Mouse (Mus musculus): ENCODE measurements around the gene Wnt4.

The Wnt4 gene

GRCm38 (mm10) chr4:137279346-137279745 is 2.1 kb downstream of the Wnt4 start:
- DNase-seq (ENCODE audit: low read depth, low spot score): peak; percentile 16

- DNase-seq (ENCODE audit: low read depth, low spot score): no peak
These were observed 4.0 kb downstream of the Wnt4 start for GRCm38 (mm10) chr4:137281273-137281672.

- DNase-seq (ENCODE audit: low read depth, low spot score): no peak
These were observed 4.8 kb downstream of the Wnt4 start for GRCm38 (mm10) chr4:137282122-137282521.

GRCm38 (mm10) chr4:137282584-137283406 is 5.5 kb downstream of the Wnt4 start:
- peak; percentile 22 for DNase-seq (ENCODE audit: low read depth, low spot score)

GRCm38 (mm10) chr4:137283407-137283732 is 6.1 kb downstream of the Wnt4 start:
- no peak for DNase-seq (ENCODE audit: low read depth, low spot score)

GRCm38 (mm10) chr4:137285876-137286661 is 8.8 kb downstream of the Wnt4 start:
- no peak for DNase-seq (ENCODE audit: low read depth, low spot score)

- DNase-seq (ENCODE audit: low read depth, low spot score): no peak
These were observed 9.3 kb downstream of the Wnt4 start for GRCm38 (mm10) chr4:137286662-137286953.

- no peak for DNase-seq (ENCODE audit: low read depth, low spot score)
These were observed 9.9 kb downstream of the Wnt4 start for GRCm38 (mm10) chr4:137287206-137287605.

- peak; percentile 29 for DNase-seq (ENCODE audit: low read depth, low spot score)
These were observed 10.5 kb downstream of the Wnt4 start for GRCm38 (mm10) chr4:137287818-137288217.

GRCm38 (mm10) chr4:137289701-137290100 is 12.4 kb downstream of the Wnt4 start:
- no peak for DNase-seq (ENCODE audit: low read depth, low spot score)

GRCm38 (mm10) chr4:137290250-137290649 is 13.0 kb downstream of the Wnt4 start:
- DNase-seq (ENCODE audit: low read depth, low spot score): no peak

GRCm38 (mm10) chr4:137292625-137293024 is 15.3 kb downstream of the Wnt4 start:
- no peak for DNase-seq (ENCODE audit: low read depth, low spot score)

GRCm38 (mm10) chr4:137294032-137294431 is 16.7 kb downstream of the Wnt4 start:
- no peak for DNase-seq (ENCODE audit: low read depth, low spot score)

- no peak for DNase-seq (ENCODE audit: low read depth, low spot score)
These were observed 17.2 kb downstream of the Wnt4 start for GRCm38 (mm10) chr4:137294474-137294873.

GRCm38 (mm10) chr4:137294951-137295350 is 17.7 kb downstream of the Wnt4 start:
- DNase-seq (ENCODE audit: low read depth, low spot score): no peak

- no peak for DNase-seq (ENCODE audit: low read depth, low spot score)
These were observed 20.3 kb downstream of the Wnt4 start for GRCm38 (mm10) chr4:137297611-137298010.

GRCm38 (mm10) chr4:137298406-137298805 is 21.1 kb downstream of the Wnt4 start:
- DNase-seq (ENCODE audit: low read depth, low spot score): no peak

GRCm38 (mm10) chr4:137300227-137300626 is 22.9 kb downstream of the Wnt4 start:
- no peak for DNase-seq (ENCODE audit: low read depth, low spot score)

GRCm38 (mm10) chr4:137301635-137302034 is 24.3 kb downstream of the Wnt4 start:
- DNase-seq (ENCODE audit: low read depth, low spot score): no peak

GRCm38 (mm10) chr4:137304106-137304505 is 26.8 kb downstream of the Wnt4 start:
- DNase-seq (ENCODE audit: low read depth, low spot score): no peak

GRCm38 (mm10) chr4:137305066-137305465 is 27.8 kb downstream of the Wnt4 start:
- DNase-seq (ENCODE audit: low read depth, low spot score): no peak

GRCm38 (mm10) chr4:137305831-137306576 is 28.7 kb downstream of the Wnt4 start:
- DNase-seq (ENCODE audit: low read depth, low spot score): no peak

GRCm38 (mm10) chr4:137306577-137306888 is 29.2 kb downstream of the Wnt4 start:
- DNase-seq (ENCODE audit: low read depth, low spot score): no peak

Measured in ES-CJ7 (cell line).